ENCODE assay signal across 27 mouse cellular contexts in the genomic region with DNA sequence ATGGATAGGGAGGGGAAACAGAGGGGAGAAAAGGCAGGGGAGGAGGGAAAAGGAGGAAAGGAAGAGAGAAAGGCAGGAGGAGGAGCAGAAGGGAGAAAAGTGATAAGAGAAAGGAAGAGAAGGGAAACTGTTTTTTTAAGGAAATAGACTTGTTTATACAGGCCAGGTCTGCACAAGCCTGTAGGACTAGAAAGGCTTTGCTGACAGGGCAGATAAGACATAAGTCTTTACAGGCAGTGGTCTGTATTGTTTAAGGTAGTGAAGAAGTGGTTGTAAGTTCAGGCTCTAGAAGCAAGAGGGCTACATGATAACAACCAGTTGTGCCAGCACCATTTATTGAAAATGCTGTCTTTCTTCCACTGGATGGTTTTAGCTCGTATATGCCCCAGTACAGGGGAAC.
DNase-seq lines count a peak whose midpoint lies in the region; ATAC-seq lines count a peak whose summit lies in the region.
"Had no signal": no experiment of that assay in that cellular context is flagged by ENCODE, and none has a peak within 500 bp of the region (broad histone marks: within the 10 kb centered on the region; RNA-seq: fewer than 3 reads in every experiment).

No protein-coding gene starts in this region.

- peak; percentile 66 for DNase-seq in heart, adult 11 months
- DNase-seq in heart, adult 18-20 months, result no peak
- no peak for DNase-seq in heart, postnatal 14 days
- DNase-seq in heart, postnatal 36 days, result no peak
- peak; percentile 0 for DNase-seq in MEL-GATA-1-ER (ENCODE audit: extremely low read depth, low read depth)
- DNase-seq: adrenal gland, adult 2 months; adrenal gland, postnatal 10 days; adrenal gland, postnatal 25 days; B cell, adult 2 months; cerebellum, adult 11 months; cerebellum, adult 18-20 months; cerebellum, adult 8-10 months; cerebellum, adult 9-11 months; cerebellum, postnatal 14 days; cerebellum, postnatal 36 days; embryo, embryonic 11 days had no signal

- H3K27ac ChIP-seq in heart, embryonic 12.5 days (ENCODE audit: poor library complexity, severe bottlenecking), result no peak overlapping the region
- H3K27ac ChIP-seq in heart, embryonic 16.5 days (ENCODE audit: low read length), result no peak overlapping the region
- H3K27ac ChIP-seq: embryonic facial prominence, embryonic 13.5 days; embryonic facial prominence, embryonic 15.5 days; forebrain, embryonic 10.5 days; forebrain, embryonic 12.5 days had no signal

- no peaks in the 10 kb centered on the region for H3K27me3 ChIP-seq in heart, embryonic 12.5 days (replicated peaks)
- H3K27me3 ChIP-seq in heart, embryonic 16.5 days (ENCODE audit: control insufficient read depth, insufficient read depth, low read length), result no peaks in the 10 kb centered on the region
- H3K27me3 ChIP-seq: CH12.LX; embryonic facial prominence, embryonic 13.5 days; embryonic facial prominence, embryonic 15.5 days; forebrain, embryonic 12.5 days had no signal

- no peak overlapping the region for H3K4me3 ChIP-seq in heart, embryonic 12.5 days
- no peak overlapping the region for H3K4me3 ChIP-seq in heart, embryonic 16.5 days (ENCODE audit: low read length)
- H3K4me3 ChIP-seq: embryonic facial prominence, embryonic 13.5 days; embryonic facial prominence, embryonic 15.5 days; erythroblast, embryonic 14.5 days; forebrain, embryonic 10.5 days; forebrain, embryonic 12.5 days had no signal

- intact Hi-C loops in heart, postnatal 14 days (cut with DNase I), result no loop called here
- intact Hi-C loops in heart, postnatal 36 days (cut with DNase I), result no loop called here

- ATAC-seq in heart, embryonic 12.5 days (ENCODE audit: insufficient number of reproducible peaks, low FRiP score), result peak; percentile 78; the same call in 1 of the 2 replicates
- ATAC-seq in heart, embryonic 16.5 days (replicated peaks; ENCODE audit: extremely low read depth, insufficient read depth, low FRiP score), result peak; percentile 60
- ATAC-seq: CD4-positive, CD25-positive, alpha-beta regulatory T cell, adult 4 months; forebrain, embryonic 14.5 days had no signal

- H3K9ac ChIP-seq in heart, embryonic 12.5 days, result no peak overlapping the region
- no peak overlapping the region for H3K9ac ChIP-seq in heart, embryonic 16.5 days (ENCODE audit: low read length)
- H3K9ac ChIP-seq: embryonic facial prominence, embryonic 13.5 days; embryonic facial prominence, embryonic 15.5 days; forebrain, embryonic 12.5 days had no signal

- peaks cover 6% of the 10 kb centered on the region; the same call in 1 of the 2 replicates for H3K4me1 ChIP-seq in heart, embryonic 12.5 days (replicated peaks)
- H3K4me1 ChIP-seq in heart, embryonic 16.5 days (ENCODE audit: control insufficient read depth, insufficient read depth, low read length), result no peaks in the 10 kb centered on the region
- H3K4me1 ChIP-seq: embryonic facial prominence, embryonic 13.5 days; embryonic facial prominence, embryonic 15.5 days; forebrain, embryonic 10.5 days; forebrain, embryonic 12.5 days had no signal

- WGBS in heart, embryonic 12.5 days, result 20% methylated on average over 1 of the region's 1 CpGs
- 38% methylated on average over 1 of the region's 1 CpGs for WGBS in heart, embryonic 16.5 days

- H3K9me3 ChIP-seq in heart, embryonic 12.5 days (replicated peaks), result no peaks in the 10 kb centered on the region
- H3K9me3 ChIP-seq in heart, embryonic 16.5 days (replicated peaks; ENCODE audit: control insufficient read depth, low read length), result no peaks in the 10 kb centered on the region
- H3K9me3 ChIP-seq: embryonic facial prominence, embryonic 13.5 days; embryonic facial prominence, embryonic 15.5 days; forebrain, embryonic 10.5 days; forebrain, embryonic 12.5 days; G1E had no signal

- no peak overlapping the region for H3K4me2 ChIP-seq in heart, embryonic 12.5 days
- H3K4me2 ChIP-seq in heart, embryonic 16.5 days (ENCODE audit: low read depth, low read length), result no peak overlapping the region
- H3K4me2 ChIP-seq: embryonic facial prominence, embryonic 13.5 days; embryonic facial prominence, embryonic 15.5 days; forebrain, embryonic 12.5 days had no signal

- no peaks in the 10 kb centered on the region for H3K36me3 ChIP-seq in heart, embryonic 12.5 days
- no peaks in the 10 kb centered on the region for H3K36me3 ChIP-seq in heart, embryonic 16.5 days (ENCODE audit: control insufficient read depth, insufficient read depth)
- H3K36me3 ChIP-seq: embryonic facial prominence, embryonic 13.5 days; embryonic facial prominence, embryonic 15.5 days; forebrain, embryonic 10.5 days; forebrain, embryonic 12.5 days; G1E had no signal

Comparison
In these comparisons a context has a peak if more than half of its experiments do, and no peak if none do; other contexts are left out.
1. DNase-seq: peak in heart, adult 11 months (single experiment) and MEL-GATA-1-ER (single experiment); none in heart, adult 18-20 months (0 of 2), heart, postnatal 14 days (0 of 2) and heart, postnatal 36 days (0 of 2).